Mouse (Mus musculus) heart, adult 18-20 months (tissue): ENCODE data around the gene C1qa. TPM values are rescaled to one million over a fixed set of nuclear protein-coding genes. Genes with fewer than 3 reads are reported as not detected.
A peak's percentile ranks its signal among the peaks of the same experiment; 100 is the strongest.

Experiments
- DNase-seq, 2 experiments: peaks; one replicate each; pipeline ENCODE4 v3.0.0; 2021 to 2022; ENCODE audit warnings: mixed read lengths in 1 of 2
- total RNA-seq, 2 experiments: library from RNA; stranded (reverse); gene quantifications; 2 replicates each; pipeline ENCODE4 v1.2.3; 2021

The C1qa gene
- total RNA-seq, 2 experiments from 2014 or later: 44.4 to 55.2 TPM

DNA sequence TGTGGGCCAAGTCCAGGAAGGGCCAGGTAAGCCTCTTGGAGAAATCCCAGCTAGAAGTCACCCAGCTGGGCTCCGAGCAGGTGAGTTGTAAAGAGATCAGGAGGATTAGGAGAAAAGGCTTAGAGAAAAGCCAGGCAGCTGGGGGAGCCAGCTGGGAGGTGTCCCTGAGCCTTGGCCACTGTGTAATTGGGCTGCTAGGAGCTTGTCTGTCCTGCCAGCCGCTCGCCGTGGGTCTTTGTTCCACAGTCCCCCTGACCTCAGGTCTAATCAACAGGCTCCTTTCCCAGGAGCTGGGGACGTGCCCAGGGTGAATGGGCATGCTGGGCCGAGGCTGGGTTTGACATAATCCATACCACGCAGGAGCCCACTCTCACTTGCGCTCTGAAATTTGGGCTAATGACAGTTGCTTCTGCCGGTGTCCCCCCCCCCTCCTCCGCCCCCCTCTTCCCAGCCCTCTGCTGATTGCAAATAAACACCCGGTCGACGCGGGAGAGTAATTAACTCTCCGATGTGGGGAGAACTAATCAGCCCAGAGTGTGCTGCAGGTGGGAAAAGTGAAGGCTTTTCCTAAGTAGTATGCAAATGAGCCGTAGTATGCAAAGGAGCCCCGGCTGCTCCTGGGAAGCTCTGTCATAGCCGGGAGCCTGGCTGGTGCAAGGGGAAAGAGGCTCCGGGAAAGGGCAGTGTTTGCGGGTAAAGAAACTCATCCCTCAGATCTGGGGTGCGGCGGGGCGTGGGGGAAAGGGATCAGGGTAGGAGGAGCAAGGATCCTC is 6.3 kb upstream of the C1qa start:
- no peak for DNase-seq

DNA sequence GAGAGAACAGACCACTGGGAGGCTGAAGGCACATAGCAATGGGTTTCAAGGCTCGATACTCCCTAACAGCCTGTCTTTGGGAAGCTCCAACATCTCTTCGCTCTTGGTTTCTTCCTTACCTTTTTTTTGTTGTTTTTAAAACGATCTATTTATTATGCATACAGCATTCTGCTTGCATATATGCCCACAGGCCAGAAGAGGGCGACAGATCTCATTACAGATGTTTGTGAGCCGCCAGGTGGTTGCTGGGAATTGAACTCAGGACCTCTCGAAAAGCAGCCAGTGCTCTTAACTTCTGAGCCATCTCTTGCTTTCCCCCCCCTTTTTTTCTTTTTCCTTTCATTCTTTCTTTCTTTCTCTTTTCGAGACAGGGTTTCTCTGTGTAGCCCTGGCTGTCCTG is 551 bp upstream of the C1qa start:
- no peak for DNase-seq

- DNase-seq: no peak
Observed at GRCm38 (mm10) chr4:136898084-136898598, 462 bp downstream of the C1qa start.

- peak in 1 of 2 experiments; percentile 11 for DNase-seq
Observed at GRCm38 (mm10) chr4:136896461-136896860, 2.1 kb downstream of the C1qa start.

DNA sequence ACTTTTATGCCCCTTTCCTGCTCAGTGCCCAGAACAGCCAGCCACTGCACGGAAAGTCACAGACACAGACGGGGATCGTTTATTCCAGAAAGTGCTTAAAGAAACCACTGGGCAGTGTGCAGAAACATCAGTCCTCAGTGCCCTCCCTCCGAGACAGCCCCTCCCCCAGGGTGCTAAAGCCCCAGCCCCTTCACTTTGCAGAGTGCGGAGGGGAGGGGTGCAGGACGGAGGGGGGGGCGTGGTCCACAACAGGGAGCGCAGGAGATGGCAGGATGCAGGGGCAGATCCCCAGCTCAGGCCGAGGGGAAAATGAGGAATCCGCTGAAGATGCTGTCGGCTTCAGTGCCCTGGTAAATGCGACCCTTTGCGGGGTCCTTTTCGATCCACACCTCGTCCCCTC is 2.7 kb downstream of the C1qa start:
- DNase-seq: peak; percentile 27 to 59

DNA sequence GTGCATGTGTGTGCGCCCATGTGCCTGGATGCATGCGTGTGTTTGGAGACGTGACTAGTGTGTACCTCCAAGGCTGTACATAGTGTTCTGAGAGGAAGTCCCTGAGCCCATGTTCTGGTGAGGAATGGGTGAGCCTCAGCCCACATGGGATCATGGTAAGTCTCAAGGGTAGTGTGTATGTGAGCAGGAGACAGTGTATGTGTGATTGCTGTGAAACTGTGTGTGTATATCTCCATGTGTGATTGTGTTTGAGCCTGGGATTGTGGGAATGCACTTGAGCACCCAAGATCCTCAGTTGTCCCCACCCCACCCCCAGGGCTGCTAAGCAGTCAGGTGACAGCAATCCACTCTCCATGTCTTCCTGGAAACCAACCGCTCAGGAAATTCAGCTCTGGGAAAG is 3.8 kb downstream of the C1qa start:
- DNase-seq: peak; percentile 33 to 40

DNA sequence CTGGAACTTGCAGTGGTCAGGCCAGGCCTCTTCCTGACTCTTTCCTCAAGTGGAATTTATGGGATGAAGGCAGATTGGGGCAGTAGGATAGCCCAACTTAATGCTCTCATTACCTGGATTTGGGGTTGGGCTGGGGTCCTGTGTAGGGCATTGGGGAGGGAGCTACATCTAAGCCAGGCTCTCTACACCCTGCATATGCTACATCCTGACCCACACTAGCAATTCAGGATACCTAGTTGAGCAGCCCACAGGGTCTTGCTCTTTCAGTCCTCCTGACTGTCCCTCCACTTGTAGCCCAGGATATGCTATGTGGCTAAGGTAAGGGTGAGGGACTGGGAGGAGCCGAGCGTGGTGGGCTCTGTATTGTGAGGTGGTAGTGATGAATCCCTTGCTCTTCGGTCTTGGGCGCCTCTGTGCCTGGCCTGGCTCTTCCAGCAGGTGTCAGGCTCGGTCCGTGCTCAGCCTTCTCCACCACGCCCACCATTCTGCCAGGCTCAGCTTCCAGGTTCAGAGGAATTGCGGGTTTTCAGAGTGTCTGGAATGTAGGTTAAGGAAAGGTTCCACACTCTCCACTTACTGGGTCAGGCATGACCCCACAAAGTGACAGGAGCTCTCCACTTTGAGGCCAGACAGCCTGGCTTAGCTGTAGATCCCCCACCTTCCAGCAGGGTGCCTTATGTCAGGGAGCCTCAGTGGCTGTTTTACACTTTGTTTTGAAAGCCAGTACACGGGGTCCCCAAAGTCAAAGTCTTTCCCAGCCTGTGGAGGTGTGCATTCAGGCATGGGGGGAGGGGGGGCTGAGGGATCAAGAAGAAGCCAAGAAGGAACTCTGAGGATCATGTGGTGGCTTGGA is 4.7 kb downstream of the C1qa start:
- peak; percentile 33 to 47 for DNase-seq

DNA sequence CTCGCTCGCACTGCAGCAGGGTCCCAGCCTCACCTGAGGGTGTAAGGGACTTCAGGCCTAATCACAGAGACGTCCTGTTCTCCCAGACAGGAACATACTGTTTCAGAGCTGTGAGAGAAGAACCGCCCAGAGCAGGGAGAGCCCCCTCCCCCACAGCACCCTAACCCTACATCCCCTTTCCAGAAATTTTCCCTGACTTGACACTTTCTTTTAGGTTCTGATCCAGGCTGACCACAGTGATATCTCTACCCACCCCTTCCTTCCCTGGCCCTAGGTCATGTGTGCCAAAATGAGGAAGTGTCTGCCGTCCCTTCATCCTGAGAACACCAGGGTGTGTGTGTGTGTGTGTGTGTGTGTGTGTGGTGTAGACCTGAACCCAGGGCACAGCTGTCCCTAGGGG is 5.8 kb downstream of the C1qa start, which contains the start of gene C1qc:
C1qc (minus strand) TSS at position 255 of the 400 bp plus-strand sequence.
- DNase-seq: peak; percentile 36 to 71

- no peak for DNase-seq
Observed at GRCm38 (mm10) chr4:136892371-136892770, 6.2 kb downstream of the C1qa start.

- DNase-seq: peak in 1 of 2 experiments; percentile 12
Observed at GRCm38 (mm10) chr4:136891115-136891514, 7.5 kb downstream of the C1qa start.

GRCm38 (mm10) chr4:136889981-136890380 is 8.6 kb downstream of the C1qa start:
- DNase-seq: peak in 1 of 2 experiments; percentile 11

- DNase-seq: peak; percentile 23 to 43
Observed at GRCm38 (mm10) chr4:136887714-136888113, 10.9 kb downstream of the C1qa start.

DNA sequence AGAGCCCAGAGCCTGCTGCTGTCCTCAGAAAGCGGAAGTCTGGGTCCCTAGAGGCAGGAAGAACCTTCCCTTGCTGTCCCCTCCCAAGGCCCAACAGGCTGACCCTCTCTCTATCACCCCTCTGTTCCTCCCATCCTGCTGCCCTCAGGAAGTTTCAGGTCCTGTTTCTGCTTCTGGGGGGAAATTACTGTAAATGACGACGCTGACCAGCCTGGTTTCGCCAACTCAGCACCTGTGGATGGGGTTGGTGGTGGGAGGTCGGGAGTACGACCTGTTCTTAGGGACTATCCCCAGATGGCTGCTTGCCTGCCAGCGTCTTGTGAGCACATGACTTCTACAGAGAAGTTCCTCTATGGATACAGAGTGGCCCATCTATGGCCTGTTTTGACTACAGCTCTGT is 12.5 kb downstream of the C1qa start, which contains the start of gene C1qb:
C1qb (minus strand) TSS at position 87 of the 400 bp plus-strand sequence.
- DNase-seq: peak; percentile 34 to 77

DNA sequence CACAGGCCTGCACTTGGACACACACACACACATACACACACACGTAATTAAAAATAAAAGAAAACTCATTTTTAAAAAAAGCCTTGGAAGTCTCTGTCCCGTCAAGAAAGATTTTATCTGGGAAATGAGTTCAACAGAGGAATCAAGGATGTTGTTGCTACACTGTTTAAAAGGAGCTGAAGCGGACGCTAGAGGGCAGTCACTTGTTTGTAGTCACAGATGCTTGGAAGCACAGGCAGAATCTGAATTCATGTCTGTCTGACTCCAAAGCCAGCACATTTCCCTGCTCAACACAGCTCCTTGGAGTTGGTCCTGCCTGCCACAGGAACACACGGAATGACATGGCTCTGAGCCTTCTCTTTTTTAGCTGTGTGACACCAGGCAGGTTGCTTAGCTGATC is 20.0 kb downstream of the C1qa start:
- DNase-seq: peak in 1 of 2 experiments; percentile 35

DNA sequence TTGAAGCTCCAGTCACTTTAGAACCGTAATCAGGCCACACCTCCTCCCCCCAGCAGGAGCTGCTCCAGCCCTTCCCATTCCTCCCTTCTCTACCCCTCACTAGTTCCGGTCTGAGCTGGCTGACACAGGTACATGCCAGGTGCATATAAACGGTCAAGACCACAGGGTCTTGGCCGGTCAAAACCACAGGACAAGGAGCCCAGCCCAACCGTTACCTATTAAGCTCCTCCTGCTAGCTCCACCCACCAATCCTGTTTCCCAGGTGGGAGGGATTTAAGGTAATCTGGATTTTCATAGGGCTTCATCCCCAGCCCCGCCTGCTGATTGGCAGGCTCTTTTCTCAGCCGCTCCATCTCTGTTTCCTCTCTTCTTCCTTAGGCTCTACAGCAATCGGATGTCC is 20.4 kb downstream of the C1qa start:
- DNase-seq: no peak

DNA sequence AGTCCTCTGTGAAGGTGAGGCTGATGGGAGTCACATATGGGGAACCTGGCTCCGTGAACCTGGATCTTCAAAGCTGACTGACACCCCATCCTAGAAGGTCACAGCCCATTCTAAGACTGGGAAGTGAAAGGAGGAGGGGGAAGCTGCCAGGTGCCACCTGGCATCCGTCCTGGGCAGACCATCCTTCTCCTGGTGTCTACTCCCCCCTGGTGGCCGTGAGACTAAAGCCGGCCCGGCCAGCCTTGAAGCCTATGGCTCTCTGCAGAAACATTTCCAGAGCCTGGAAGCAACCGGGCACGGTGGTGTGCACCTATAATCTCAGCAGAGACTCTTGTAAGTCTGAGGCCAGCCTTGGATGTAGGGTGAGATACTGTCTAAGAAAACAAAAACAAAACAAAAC is 21.6 kb downstream of the C1qa start:
- peak in 1 of 2 experiments; percentile 30 for DNase-seq

DNA sequence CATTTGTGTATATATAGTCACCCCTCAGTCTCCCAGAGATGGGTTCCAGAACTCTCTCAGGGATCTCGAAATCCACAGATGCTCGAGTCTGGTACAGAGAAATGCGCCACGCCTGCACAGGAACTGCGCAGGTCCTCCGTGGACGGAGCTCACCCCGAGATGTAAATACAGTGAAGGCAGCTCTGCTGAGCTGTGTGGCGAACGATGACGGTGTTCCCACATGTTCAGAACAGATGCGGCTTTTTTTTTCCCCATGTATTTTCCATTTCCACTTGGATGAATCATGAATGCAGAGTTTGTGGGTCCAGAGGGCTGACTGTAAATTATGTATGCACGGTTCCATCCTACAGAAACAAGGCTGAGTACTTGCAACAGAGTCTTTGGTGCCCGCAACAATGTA is 23.6 kb downstream of the C1qa start:
- no peak for DNase-seq

- no peak for DNase-seq
Observed at GRCm38 (mm10) chr4:136868371-136868770, 30.2 kb downstream of the C1qa start.

DNA sequence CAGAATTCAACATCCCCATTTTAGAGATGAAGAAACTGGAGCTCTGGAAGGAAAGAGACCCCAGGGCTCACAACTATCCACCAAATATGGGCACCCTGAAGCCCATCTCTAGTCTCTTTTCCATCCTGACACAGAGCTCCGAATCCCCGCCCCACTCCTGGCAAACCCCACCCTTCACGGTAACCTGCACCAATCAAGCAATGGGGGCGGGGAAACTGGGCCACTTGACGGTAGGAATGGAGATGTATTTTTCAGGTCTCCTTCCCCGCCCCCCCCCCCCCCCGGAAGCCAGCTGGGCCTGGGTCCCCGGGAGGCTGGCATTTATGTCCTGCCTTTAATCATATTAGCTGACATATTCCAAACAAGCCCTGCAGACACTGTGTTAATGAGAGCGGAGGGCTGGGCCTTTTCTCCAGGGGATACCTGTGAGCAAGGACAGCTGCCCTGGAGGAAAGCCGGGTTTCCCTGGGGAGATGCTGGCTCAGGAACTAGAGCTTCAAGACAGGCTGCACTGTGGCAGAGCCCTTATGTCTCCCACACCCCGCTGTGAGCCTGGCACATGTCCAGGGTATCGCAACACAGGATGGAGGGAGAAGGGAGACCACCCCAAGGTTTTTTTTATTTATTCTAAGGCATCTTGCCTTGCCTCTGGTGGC is 30.8 kb downstream of the C1qa start:
- no peak for DNase-seq

GRCm38 (mm10) chr4:136865531-136865930 is 33.1 kb downstream of the C1qa start:
- DNase-seq: no peak

- DNase-seq: no peak
Observed at GRCm38 (mm10) chr4:136864751-136865470, 33.7 kb downstream of the C1qa start.

DNA sequence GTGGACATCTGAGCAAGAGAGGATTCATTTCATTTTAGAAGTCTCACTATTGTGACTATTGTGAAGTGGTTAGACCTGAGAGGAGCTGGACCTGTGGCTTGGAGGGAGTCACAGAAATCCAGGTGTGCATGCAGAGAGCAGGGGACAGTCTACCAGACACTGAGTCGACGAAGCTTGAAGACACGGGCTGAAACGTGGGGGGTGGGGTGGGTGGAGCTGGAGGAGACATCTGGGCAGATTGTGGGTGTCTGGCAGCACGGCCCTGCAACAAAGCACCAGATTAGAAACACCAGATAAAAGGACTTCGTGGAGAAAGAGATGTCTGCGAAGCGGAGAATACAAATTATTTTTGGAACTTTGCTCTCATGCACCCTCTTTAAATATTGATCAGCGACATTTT is 35.1 kb downstream of the C1qa start:
- no peak for DNase-seq
